Mouse (Mus musculus) limb, embryonic 13.5 days (tissue): Measurements from ENCODE around the gene Nkain4. TPM values are rescaled to one million over a fixed set of nuclear protein-coding genes. Genes with fewer than 3 reads are reported as not detected.
A peak's percentile ranks its signal among the peaks of the same experiment; 100 is the strongest.

Source experiments
- ATAC-seq: fragments of 200-750 bp; cut with Nextera tagmentation; 2 replicates; pipeline ENCODE4 v1.8.0; 2017; ENCODE audit warnings: low read depth, moderate number of reproducible peaks, moderate TSS enrichment; ENCODE audit not compliant: low FRiP score
- H3K27ac ChIP-seq: fragments of 300-500 bp; sonication (generic); 2 replicates; pipeline ENCODE4 v1.5.1; 2015; ENCODE audit warnings: inconsistent platforms, mild to moderate bottlenecking, moderate library complexity
- H3K27me3 ChIP-seq: fragments of 300-500 bp; sonication (generic); 2 replicates; pipeline ENCODE4 v1.6.1; 2015; ENCODE audit warnings: mild to moderate bottlenecking, inconsistent platforms
- H3K36me3 ChIP-seq: fragments of 300-500 bp; sonication (generic); 2 replicates; pipeline ENCODE4 v1.6.1; 2015; ENCODE audit warnings: inconsistent platforms, mild to moderate bottlenecking, moderate library complexity
- H3K4me1 ChIP-seq: fragments of 300-500 bp; sonication (generic); 2 replicates; pipeline ENCODE4 v1.6.1; 2015; ENCODE audit warnings: inconsistent platforms
- H3K4me2 ChIP-seq: fragments of 300-500 bp; sonication (generic); replicated peaks from 2 replicates; pipeline ENCODE4 v1.6.1; 2015; ENCODE audit warnings: inconsistent platforms, mild to moderate bottlenecking, moderate library complexity
- H3K4me3 ChIP-seq: fragments of 300-500 bp; sonication (generic); 2 replicates; pipeline ENCODE4 v1.5.1; 2015; ENCODE audit warnings: moderate library complexity, mild to moderate bottlenecking, inconsistent platforms
- H3K9ac ChIP-seq: fragments of 300-500 bp; sonication (generic); 2 replicates; pipeline ENCODE4 v1.6.1; 2015; ENCODE audit warnings: mild to moderate bottlenecking, inconsistent platforms
- H3K9me3 ChIP-seq: fragments of 300-500 bp; sonication (generic); 2 replicates; pipeline ENCODE4 v1.6.1; 2016; ENCODE audit warnings: inconsistent platforms
- WGBS: fragments of 180-500 bp; shearing (Covaris S2); methylation state at CpG from one replicate; pipeline ENCODE4 v1.1.7; 2015; 5-methylcytosine and 5-hydroxymethylcytosine counted together
- polyA plus RNA-seq: library from polyadenylated mRNA; unstranded; fragments of >200 nt; fragmentation: Nextera tagmentation; extraction: Ambion mirVana; gene quantifications from 2 replicates; pipeline ENCODE4 v1.2.1, GENCODE M21; 2015

Nkain4 gene
- polyA plus RNA-seq, 1 experiment from 2014 or later: 10.6 TPM

- Histone ChIP-seq H3K9ac (no peak overlapping the region), H3K27ac (no peak overlapping the region), H3K36me3 (no peaks in the 10 kb centered on the region), H3K4me3 (no peak overlapping the region), H3K4me2 (no peak overlapping the region), H3K9me3 (no peaks in the 10 kb centered on the region), H3K27me3 (0 out of 2 replicates have a peak, but pooled peaks cover 2% of the 10 kb centered on the region), H3K4me1 (no peaks in the 10 kb centered on the region)
- 61% methylated on average over 1 of the region's 1 CpGs for WGBS
- ATAC-seq: no peak
Observed at GRCm38 (mm10) chr2:180932418-180932817, 22.1 kb downstream of the Nkain4 start.

GRCm38 (mm10) chr2:180928723-180929122 lies 25.8 kb downstream of the Nkain4 start, which contains the start of gene Birc7:
Gene Birc7, plus strand, starts transcription at chr2:180929023.
- no peaks in the 10 kb centered on the region for H3K4me1 ChIP-seq
- no peak for ATAC-seq
- no peak within 1 kb of the TSS for H3K4me3 ChIP-seq
- no peaks in the 10 kb centered on the region for H3K36me3 ChIP-seq
- no peaks in the 10 kb centered on the region for H3K9me3 ChIP-seq
- no peak within 1 kb of the TSS for H3K9ac ChIP-seq
- WGBS: 64% methylated on average over 4 of the region's 4 CpGs
- H3K27me3 ChIP-seq: 0 out of 2 replicates have a peak, but pooled peaks cover 2% of the 10 kb centered on the region
- no peak within 1 kb of the TSS for H3K4me2 ChIP-seq
- no peak within 1 kb of the TSS for H3K27ac ChIP-seq

DNA sequence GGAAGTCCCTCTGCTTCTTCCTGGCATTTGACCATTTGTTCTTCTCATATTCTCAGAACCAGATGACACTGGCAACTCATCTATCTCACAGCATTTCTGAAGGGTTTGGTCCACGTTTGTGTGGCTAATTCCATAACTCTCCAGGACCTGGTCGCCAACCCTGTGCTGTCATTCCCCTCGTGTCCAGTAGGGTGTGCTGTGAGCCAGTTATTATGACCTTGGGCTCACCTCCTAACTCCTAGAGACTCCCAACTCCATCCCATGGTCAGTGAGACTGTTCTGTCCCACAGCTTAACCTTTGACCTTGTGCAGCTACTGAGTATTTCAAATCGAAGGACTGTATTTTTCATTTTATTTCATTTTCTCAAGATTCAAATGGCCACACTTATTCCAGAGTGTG lies 29.3 kb downstream of the Nkain4 start:
- Histone ChIP-seq H3K36me3 (no peaks in the 10 kb centered on the region), H3K4me3 (no peak overlapping the region), H3K4me1 (no peaks in the 10 kb centered on the region), H3K27me3 (no peaks in the 10 kb centered on the region), H3K4me2 (no peak overlapping the region), H3K9ac (no peak overlapping the region), H3K9me3 (no peaks in the 10 kb centered on the region), H3K27ac (no peak overlapping the region)
- WGBS: 4% methylated on average over 4 of the region's 4 CpGs
- no peak for ATAC-seq

- Histone ChIP-seq H3K4me1 (peaks cover 13% of the 10 kb centered on the region), H3K9ac (no peak overlapping the region), H3K27ac (no peak overlapping the region), H3K9me3 (no peaks in the 10 kb centered on the region), H3K27me3 (no peaks in the 10 kb centered on the region), H3K4me2 (no peak overlapping the region), H3K36me3 (peaks cover 11% of the 10 kb centered on the region), H3K4me3 (no peak overlapping the region)
- WGBS: 87% methylated on average over 6 of the region's 6 CpGs
- ATAC-seq: no peak
Observed at GRCm38 (mm10) chr2:180922739-180923138, 31.8 kb downstream of the Nkain4 start.

DNA sequence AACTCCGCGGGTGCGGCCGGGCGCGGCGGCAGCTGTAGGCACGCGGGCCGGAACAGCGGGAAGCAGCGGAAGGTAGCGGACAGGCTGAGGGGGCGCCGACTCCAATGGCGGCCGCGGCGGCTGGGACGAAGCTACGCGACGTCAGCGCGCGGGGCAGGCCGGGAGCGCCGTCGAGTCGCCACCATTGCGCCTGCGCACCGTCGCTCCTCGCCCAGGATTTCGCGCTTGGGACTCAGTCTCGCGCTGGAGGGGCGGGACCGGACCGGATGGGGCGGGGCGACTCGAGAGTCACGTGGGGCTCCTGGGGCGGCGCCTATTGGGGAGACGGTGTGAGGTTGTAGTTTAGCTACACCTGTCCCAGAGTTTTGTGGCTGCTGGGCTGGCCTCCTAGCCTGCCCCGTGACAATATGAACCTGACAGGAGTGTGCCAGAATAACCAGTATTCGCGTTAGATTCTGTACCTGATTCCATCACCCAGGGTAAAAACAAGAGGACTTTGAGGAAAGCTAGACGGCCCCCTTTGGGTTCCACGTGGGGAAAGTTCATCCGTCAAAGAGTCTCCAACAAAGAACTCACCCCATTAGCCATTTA lies 33.6 kb downstream of the Nkain4 start, which contains the start of gene Ythdf1:
Gene Ythdf1, minus strand, starts transcription at position 140 of the 591 bp plus-strand sequence.
- peak; percentile 96 for ATAC-seq
- H3K36me3 ChIP-seq: peaks cover 25% of the 10 kb centered on the region
- peak within 1 kb of the TSS; percentile 99 for H3K9ac ChIP-seq
- peak within 1 kb of the TSS; percentile 100 for H3K4me3 ChIP-seq
- no peaks in the 10 kb centered on the region for H3K9me3 ChIP-seq
- H3K27ac ChIP-seq: peak within 1 kb of the TSS; percentile 39; the same call in 1 of the 2 replicates
- peak within 1 kb of the TSS; percentile 78 for H3K4me2 ChIP-seq
- H3K4me1 ChIP-seq: peaks cover 18% of the 10 kb centered on the region
- no peaks in the 10 kb centered on the region for H3K27me3 ChIP-seq
- under 1% methylated on average over 48 of the region's 56 CpGs for WGBS

DNA sequence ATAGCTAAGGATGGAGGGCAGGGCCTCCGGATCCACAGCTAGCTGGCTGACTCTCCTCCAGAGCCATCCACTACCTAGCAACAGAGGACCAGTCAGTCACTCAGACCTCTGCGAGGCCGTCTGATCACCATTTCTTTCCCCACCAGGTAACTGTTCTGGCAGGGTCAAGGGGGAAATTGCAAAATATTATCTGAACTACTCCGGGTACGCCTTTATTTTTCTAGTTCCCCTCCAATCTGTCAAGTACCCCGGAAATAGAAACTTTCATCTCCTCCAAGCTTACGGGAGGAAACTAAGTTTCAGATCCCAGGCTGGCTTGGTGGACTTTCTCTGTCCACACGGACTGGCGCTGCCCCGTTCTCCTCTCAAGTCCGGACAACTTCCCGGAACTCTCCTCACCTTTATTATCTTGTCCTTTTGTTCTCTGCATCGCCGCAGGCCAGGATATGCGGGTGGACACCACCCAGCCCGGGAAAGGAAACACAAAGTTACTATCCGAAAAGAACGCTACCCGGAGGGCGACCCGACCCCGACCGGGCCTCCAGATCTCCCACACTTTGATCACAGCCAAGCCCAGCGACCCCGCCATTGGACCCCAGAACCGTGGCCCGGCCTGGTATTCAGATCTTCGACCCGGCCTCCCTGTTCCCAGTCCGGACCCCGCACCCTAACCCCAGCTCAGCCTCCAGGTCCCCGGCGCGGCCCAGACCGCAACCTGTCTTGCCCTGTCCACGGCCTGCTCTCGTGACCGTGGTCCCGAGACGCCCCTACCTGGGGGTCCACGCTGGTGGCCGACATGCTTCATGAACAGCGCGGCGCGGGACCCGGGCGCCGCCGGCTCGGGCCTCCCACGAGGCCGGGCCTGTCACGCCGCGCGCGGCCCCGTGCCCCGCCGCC lies 34.3 kb downstream of the Nkain4 start:
- peak overlapping the region; percentile 99 for H3K9ac ChIP-seq

DNA sequence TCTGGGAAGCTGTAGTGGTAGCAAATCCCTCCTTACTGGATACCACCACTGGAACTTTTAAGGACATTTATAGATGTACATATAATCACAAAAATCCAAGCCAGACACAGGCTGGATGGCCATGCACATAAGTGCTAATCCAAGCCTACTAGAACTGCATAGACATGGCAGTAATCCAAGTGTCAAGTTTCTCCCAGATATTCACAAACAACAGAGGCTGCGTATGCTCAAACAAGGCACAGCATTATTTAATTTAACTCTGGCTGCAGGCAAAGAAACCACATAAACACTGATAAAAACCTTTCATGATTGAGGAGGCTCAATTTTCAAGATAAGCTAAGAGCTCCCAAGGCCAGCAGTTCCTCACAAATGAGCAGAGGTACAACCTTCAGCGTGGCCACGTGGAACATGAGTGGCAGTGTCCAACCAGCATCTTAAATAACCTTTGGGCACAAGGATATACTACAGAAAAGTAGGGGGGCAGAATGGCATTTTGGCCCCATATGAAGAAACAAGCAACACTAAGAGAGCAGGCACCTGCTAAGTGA lies 38.5 kb downstream of the Nkain4 start:
- H3K4me2 ChIP-seq: no peak overlapping the region
- peaks cover 20% of the 10 kb centered on the region for H3K4me1 ChIP-seq
- no peak overlapping the region for H3K27ac ChIP-seq
- H3K9ac ChIP-seq: no peak overlapping the region
- no peaks in the 10 kb centered on the region for H3K27me3 ChIP-seq
- 73% methylated on average over 3 of the region's 3 CpGs for WGBS
- ATAC-seq: no peak
- H3K9me3 ChIP-seq: no peaks in the 10 kb centered on the region
- peaks cover 71% of the 10 kb centered on the region for H3K36me3 ChIP-seq
- no peak overlapping the region for H3K4me3 ChIP-seq

More for the DNA sequence above, 34.3 kb downstream of the Nkain4 start:
- Histone ChIP-seq H3K4me1 (peaks cover 20% of the 10 kb centered on the region), H3K4me2 (peak overlapping the region; percentile 78), H3K27ac (peak overlapping the region; percentile 39; the same call in 1 of the 2 replicates), H3K36me3 (peaks cover 32% of the 10 kb centered on the region), H3K4me3 (peak overlapping the region; percentile 100), H3K9me3 (no peaks in the 10 kb centered on the region), H3K27me3 (no peaks in the 10 kb centered on the region)
- WGBS: under 1% methylated on average over 61 of the region's 61 CpGs
- ATAC-seq: peak; percentile 72

GRCm38 (mm10) chr2:180910928-180911327 lies 43.6 kb downstream of the Nkain4 start:
- H3K27me3 ChIP-seq: no peaks in the 10 kb centered on the region
- H3K27ac ChIP-seq: no peak overlapping the region
- 0 out of 2 replicates have a peak, but pooled peaks cover 2% of the 10 kb centered on the region for H3K4me1 ChIP-seq
- ATAC-seq: no peak
- H3K9me3 ChIP-seq: no peaks in the 10 kb centered on the region
- H3K4me2 ChIP-seq: no peak overlapping the region
- no peak overlapping the region for H3K4me3 ChIP-seq
- 94% methylated on average over 12 of the region's 12 CpGs for WGBS
- no peak overlapping the region for H3K9ac ChIP-seq
- H3K36me3 ChIP-seq: peaks cover 85% of the 10 kb centered on the region

- Histone ChIP-seq H3K27ac (no peak overlapping the region), H3K4me3 (no peak overlapping the region), H3K4me1 (no peaks in the 10 kb centered on the region), H3K9me3 (no peaks in the 10 kb centered on the region), H3K27me3 (no peaks in the 10 kb centered on the region), H3K9ac (no peak overlapping the region), H3K36me3 (peaks cover 55% of the 10 kb centered on the region), H3K4me2 (no peak overlapping the region)
- ATAC-seq: no peak
- 79% methylated on average over 5 of the region's 5 CpGs for WGBS
Observed at GRCm38 (mm10) chr2:180905556-180906221, 48.8 kb downstream of the Nkain4 start.

DNA sequence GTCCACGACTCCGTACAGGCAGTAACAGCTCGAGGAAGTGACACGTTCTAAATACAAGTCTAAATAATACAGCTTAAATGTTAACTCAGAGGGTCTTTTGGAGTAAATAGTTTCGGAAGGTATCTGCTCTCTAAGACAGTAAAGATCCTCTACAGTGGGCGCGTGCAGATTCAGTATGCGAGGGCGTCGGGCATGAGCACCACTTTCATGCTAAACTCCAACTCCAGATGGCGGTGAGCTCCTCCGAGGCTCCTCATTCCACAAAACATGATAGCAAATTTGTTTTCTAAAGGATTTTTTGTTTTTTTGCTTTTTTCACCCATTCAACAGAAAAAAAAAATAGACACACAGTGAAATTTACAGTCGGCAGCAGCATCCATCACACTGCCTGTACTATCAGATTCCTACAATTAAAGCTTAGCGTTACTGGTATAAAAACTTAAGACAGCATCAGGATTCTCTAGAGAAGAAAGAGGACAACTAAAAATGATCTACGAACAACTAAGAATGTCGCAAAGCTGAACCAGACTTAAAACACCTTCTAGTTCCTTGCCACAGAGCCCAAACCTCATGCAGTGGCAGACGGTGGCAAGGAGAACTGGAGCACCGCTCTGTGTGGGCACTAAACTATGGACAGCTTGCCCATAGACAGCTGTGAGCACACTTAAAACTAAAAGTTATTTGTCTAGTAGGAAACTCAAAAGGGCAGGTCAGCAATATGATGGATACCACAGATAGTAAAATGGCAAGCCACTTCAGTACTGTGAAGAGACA lies 49.9 kb downstream of the Nkain4 start:
- 92% methylated on average over 18 of the region's 18 CpGs for WGBS
- ATAC-seq: no peak
- Histone ChIP-seq H3K9me3 (no peaks in the 10 kb centered on the region), H3K4me2 (no peak overlapping the region), H3K4me1 (no peaks in the 10 kb centered on the region), H3K4me3 (no peak overlapping the region), H3K9ac (no peak overlapping the region), H3K27ac (no peak overlapping the region), H3K36me3 (peaks cover 44% of the 10 kb centered on the region), H3K27me3 (no peaks in the 10 kb centered on the region)

DNA sequence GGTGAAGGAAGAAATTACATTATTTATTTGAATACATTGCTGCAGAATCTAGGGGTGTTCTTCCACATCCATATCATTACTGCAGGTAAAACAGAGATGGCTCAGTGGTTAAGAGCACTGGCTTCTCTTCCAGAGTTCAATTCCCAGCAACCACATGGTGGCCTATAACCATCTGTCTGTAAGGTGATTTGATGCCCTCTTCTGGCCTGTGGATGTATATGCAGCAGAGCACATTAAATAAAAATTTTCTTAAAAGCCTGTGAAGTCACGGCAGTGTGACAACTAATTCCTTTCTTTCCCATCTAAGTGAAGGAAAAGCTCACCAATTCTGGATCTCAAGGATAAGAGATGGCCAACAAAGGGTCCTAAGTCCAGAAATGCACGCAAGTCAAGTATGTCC lies 52.4 kb downstream of the Nkain4 start:
- Histone ChIP-seq H3K9me3 (no peaks in the 10 kb centered on the region), H3K9ac (no peak overlapping the region)
- 54% methylated on average over 2 of the region's 2 CpGs for WGBS

More for the DNA sequence above, 52.4 kb downstream of the Nkain4 start:
- no peak overlapping the region for H3K27ac ChIP-seq
- H3K4me1 ChIP-seq: no peaks in the 10 kb centered on the region
- no peak overlapping the region for H3K4me3 ChIP-seq
- H3K4me2 ChIP-seq: no peak overlapping the region
- no peak for ATAC-seq
- H3K36me3 ChIP-seq: peaks cover 30% of the 10 kb centered on the region
- H3K27me3 ChIP-seq: peaks cover 13% of the 10 kb centered on the region
